Mouse (Mus musculus) cortical plate, adult 2 months (tissue): ENCODE measurements around the gene Stoml2.

ENCODE experiments used
- CTCF ChIP-seq: fragments of 200-500 bp; IDR thresholded peaks from 2 replicates; pipeline ENCODE4 v1.5.1; 2011; ENCODE audit warnings: mild to moderate bottlenecking, control low read depth, low read length; ENCODE audit not compliant: insufficient read depth; ENCODE audit errors: extremely low read depth
- POLR2A ChIP-seq: fragments of 200-500 bp; IDR thresholded peaks from 2 replicates; pipeline ENCODE4 v1.6.1; 2011; ENCODE audit warnings: mild to moderate bottlenecking, low read length, control low read depth; ENCODE audit not compliant: insufficient read depth; ENCODE audit errors: extremely low read depth

- TF ChIP-seq CTCF (no peak), POLR2A (no peak)
These were observed 26.6 kb downstream of the Stoml2 start for GRCm38 (mm10) chr4:43004951-43005350.
